Mouse (Mus musculus) thymus, adult 2 months (tissue): ENCODE results near the gene Zbtb18. TPM values are rescaled to one million over a fixed set of nuclear protein-coding genes. Genes with fewer than 3 reads are reported as not detected.

Experiments used
- DNase-seq: peaks from one replicate; pipeline ENCODE4 v3.0.0; 2021
- H3K27ac ChIP-seq: fragments of 200-500 bp; 2 replicates; pipeline ENCODE4 v1.5.1; 2012; ENCODE audit warnings: low read length, control low read depth; ENCODE audit not compliant: control insufficient read depth, insufficient read depth
- H3K27me3 ChIP-seq: fragments of 200-500 bp; 2 replicates; pipeline ENCODE4 v1.6.1; 2012; ENCODE audit warnings: mild to moderate bottlenecking, low read length, moderate library complexity, mixed read lengths; ENCODE audit not compliant: control insufficient read depth, insufficient read depth
- H3K36me3 ChIP-seq: fragments of 200-500 bp; 2 replicates; pipeline ENCODE4 v1.6.1; 2012; ENCODE audit warnings: mild to moderate bottlenecking, low read length, moderate library complexity; ENCODE audit not compliant: control insufficient read depth, insufficient read depth
- H3K4me1 ChIP-seq: fragments of 200-500 bp; replicated peaks from 2 replicates; pipeline ENCODE4 v1.6.1; 2012; ENCODE audit warnings: low read length; ENCODE audit not compliant: control insufficient read depth, insufficient read depth
- H3K4me3 ChIP-seq: fragments of 200-500 bp; 2 replicates; pipeline ENCODE4 v1.5.1; 2012; ENCODE audit warnings: mild to moderate bottlenecking, low read length, control low read depth, moderate library complexity; ENCODE audit not compliant: control insufficient read depth, insufficient read depth
- CTCF ChIP-seq: fragments of 200-500 bp; IDR thresholded peaks from 2 replicates; pipeline ENCODE4 v1.5.1; 2012; ENCODE audit warnings: mild to moderate bottlenecking, control low read depth, low read length, moderate library complexity, borderline replicate concordance; ENCODE audit not compliant: control insufficient read depth, poor library complexity, insufficient read depth; ENCODE audit errors: extremely low read depth
- POLR2A ChIP-seq: fragments of 200-500 bp; IDR thresholded peaks from 2 replicates; pipeline ENCODE4 v1.6.1; 2012; ENCODE audit warnings: mild to moderate bottlenecking, low read length, control low read depth, moderate library complexity; ENCODE audit not compliant: control insufficient read depth, poor library complexity, insufficient read depth; ENCODE audit errors: extremely low read depth
- WGBS: fragments of 180-500 bp; shearing (Covaris S2); methylation state at CpG from one replicate; pipeline ENCODE4 v1.1.7; 2018; 5-methylcytosine and 5-hydroxymethylcytosine counted together
- polyA plus RNA-seq: library from polyadenylated mRNA; depleted of rRNA; stranded (reverse); fragments of >200 nt; gene quantifications from 2 replicates; pipeline ENCODE4 v1.2.3, GENCODE M21; 2012

Zbtb18 gene
- polyA plus RNA-seq, 1 experiment, result 46.9 TPM

DNA sequence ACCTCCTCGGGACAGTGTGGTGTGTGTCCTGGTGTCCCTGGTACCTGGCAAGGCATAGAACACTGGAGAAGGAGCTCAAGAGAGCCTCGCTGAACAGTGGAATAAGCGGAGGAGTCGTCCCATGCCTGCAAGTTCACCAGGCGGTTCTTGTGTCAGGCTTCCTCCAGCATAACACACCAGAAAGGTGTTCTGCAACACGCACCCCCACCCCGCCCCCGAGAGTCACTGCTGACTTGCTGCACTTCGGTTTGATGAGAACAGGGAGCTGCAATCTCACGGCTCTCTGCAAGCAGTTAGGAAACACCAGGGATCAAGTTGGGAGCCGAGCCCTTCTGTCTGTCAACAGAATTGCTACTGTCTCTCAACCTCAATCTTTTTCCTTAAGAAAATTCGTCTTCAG lies 22.8 kb upstream of the Zbtb18 start:
- no peak for TF ChIP-seq CTCF
- no peak for TF ChIP-seq POLR2A
- WGBS, result 93% methylated on average over 12 of the region's 12 CpGs
- no peak overlapping the region for H3K4me3 ChIP-seq
- H3K27me3 ChIP-seq, result no peaks in the 10 kb centered on the region
- H3K4me1 ChIP-seq, result no peaks in the 10 kb centered on the region
- no peaks in the 10 kb centered on the region for H3K36me3 ChIP-seq
- no peak for DNase-seq
- H3K27ac ChIP-seq, result no peak overlapping the region

GRCm38 (mm10) chr1:177420126-177420525 lies 22.0 kb upstream of the Zbtb18 start:
- no peaks in the 10 kb centered on the region for H3K4me1 ChIP-seq
- no peaks in the 10 kb centered on the region for H3K36me3 ChIP-seq
- TF ChIP-seq POLR2A (no peak), CTCF (no peak)
- 94% methylated on average over 6 of the region's 6 CpGs for WGBS
- H3K27me3 ChIP-seq, result no peaks in the 10 kb centered on the region
- no peak for DNase-seq
- H3K27ac ChIP-seq, result no peak overlapping the region
- no peak overlapping the region for H3K4me3 ChIP-seq

- Histone ChIP-seq H3K36me3 (no peaks in the 10 kb centered on the region), H3K27ac (no peak overlapping the region), H3K27me3 (no peaks in the 10 kb centered on the region), H3K4me3 (peak overlapping the region; percentile 9; the same call in 1 of the 2 replicates), H3K4me1 (0 out of 2 replicates have a peak, but pooled peaks cover 4% of the 10 kb centered on the region)
- peak; percentile 14 for DNase-seq
- WGBS, result 52% methylated on average over 5 of the region's 5 CpGs
- TF ChIP-seq CTCF (no peak), POLR2A (no peak)
Measured at GRCm38 (mm10) chr1:177427862-177428261, 14.3 kb upstream of the Zbtb18 start.

DNA sequence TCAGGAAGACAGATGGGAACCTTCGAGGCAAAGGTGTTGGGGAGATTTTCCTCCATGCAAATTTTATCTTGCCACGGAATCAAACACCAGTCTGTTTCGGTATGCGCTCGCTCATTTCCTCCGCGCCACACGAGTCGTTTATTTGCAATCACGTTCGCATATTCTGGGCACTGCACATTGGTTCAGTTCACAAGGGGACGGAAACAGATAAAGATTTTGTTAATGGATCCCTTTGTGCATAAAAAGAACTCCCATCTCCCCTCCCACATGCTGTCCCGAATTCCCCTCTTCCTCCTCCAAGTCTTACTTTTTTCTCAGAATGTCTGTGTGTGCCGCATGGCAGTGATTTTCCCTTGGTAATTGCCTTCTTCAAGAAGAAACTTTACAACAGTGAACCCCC lies 13.8 kb upstream of the Zbtb18 start:
- TF ChIP-seq CTCF (no peak), POLR2A (no peak)
- no peak for DNase-seq
- no peaks in the 10 kb centered on the region for H3K36me3 ChIP-seq
- no peak overlapping the region for H3K27ac ChIP-seq
- WGBS, result 63% methylated on average over 14 of the region's 14 CpGs
- no peaks in the 10 kb centered on the region for H3K27me3 ChIP-seq
- H3K4me1 ChIP-seq, result 0 out of 2 replicates have a peak, but pooled peaks cover 4% of the 10 kb centered on the region
- peak overlapping the region; percentile 9; the same call in 1 of the 2 replicates for H3K4me3 ChIP-seq

- 88% methylated on average over 4 of the region's 4 CpGs for WGBS
- H3K27me3 ChIP-seq, result no peaks in the 10 kb centered on the region
- H3K4me3 ChIP-seq, result no peak overlapping the region
- DNase-seq, result no peak
- 0 out of 2 replicates have a peak, but pooled peaks cover 4% of the 10 kb centered on the region for H3K4me1 ChIP-seq
- no peaks in the 10 kb centered on the region for H3K36me3 ChIP-seq
- H3K27ac ChIP-seq, result no peak overlapping the region
- TF ChIP-seq POLR2A (no peak), CTCF (no peak)
Measured at GRCm38 (mm10) chr1:177429067-177429466, 13.1 kb upstream of the Zbtb18 start.

DNA sequence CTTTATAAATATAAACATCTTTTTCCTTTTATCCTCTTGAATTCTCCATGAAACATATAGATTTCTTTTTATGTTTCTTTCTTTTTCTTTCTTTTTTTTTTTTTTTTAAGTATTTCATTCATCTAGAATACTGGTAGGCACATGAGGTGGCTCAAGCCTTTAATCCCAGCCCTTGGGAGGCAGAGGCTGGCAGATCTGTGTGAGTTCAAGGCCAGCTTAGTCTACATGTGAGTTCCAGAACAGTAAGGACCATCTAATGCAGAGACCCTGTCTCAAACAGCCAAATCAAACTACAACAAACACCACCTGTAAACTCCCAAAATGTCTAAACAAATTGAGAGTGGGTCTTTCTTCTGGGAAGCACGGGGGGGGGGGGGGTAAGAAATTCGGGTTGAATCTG lies 1.7 kb upstream of the Zbtb18 start:
- no peak for TF ChIP-seq POLR2A
- TF ChIP-seq CTCF, result no peak
- Histone ChIP-seq H3K27me3 (no peaks in the 10 kb centered on the region), H3K4me1 (peaks cover 9% of the 10 kb centered on the region), H3K4me3 (no peak overlapping the region), H3K27ac (peak overlapping the region; percentile 60; the same call in 1 of the 2 replicates), H3K36me3 (no peaks in the 10 kb centered on the region)
- WGBS, result 0% methylated on average over 1 of the region's 2 CpGs
- no peak for DNase-seq

- DNase-seq, result peak; percentile 15
- H3K36me3 ChIP-seq, result no peaks in the 10 kb centered on the region
- no peak for TF ChIP-seq CTCF
- TF ChIP-seq POLR2A, result no peak
- WGBS, result 2% methylated on average over 6 of the region's 6 CpGs
- peaks cover 9% of the 10 kb centered on the region for H3K4me1 ChIP-seq
- H3K27ac ChIP-seq, result peak overlapping the region; percentile 97
- H3K4me3 ChIP-seq, result peak overlapping the region; percentile 91
- no peaks in the 10 kb centered on the region for H3K27me3 ChIP-seq
Measured at GRCm38 (mm10) chr1:177440981-177441491, 1.1 kb upstream of the Zbtb18 start.
